Mouse (Mus musculus): Measurements from ENCODE around the gene Fam166a.

DNA sequence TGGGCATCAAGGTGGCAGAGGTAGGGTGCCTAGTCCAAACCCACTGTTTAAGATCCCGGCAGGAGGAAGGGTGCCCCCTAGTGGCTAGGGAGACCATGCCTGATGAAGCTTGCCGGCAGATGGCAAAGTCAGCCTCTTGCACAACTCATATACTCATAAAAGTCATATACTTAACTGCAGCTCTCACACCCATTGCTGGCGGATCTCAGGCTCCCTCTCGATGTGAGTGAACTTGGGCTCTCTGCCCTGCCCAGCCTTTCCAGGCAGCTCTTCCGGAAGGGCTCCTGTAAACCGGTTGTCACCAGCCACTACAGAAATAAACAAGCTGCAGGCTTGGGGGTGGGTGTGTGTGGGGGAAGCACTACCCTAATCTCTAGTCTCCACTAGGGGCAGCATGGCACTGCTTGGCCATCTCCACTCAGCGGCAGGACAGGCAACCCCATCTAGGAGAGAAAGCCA, 9.9 kb downstream of the Fam166a start:
- TF ChIP-seq CTCF (conservative IDR thresholded peaks at IDR 0.05; ENCODE audit: insufficient read depth, insufficient read length, low read depth, low read length) (peak; percentile 93), POLR2A (IDR thresholded peaks at IDR 0.05; ENCODE audit: low read depth, low read length) (peak; percentile 10)

Data from kidney, adult 2 months (tissue).